Mouse (Mus musculus) ES-E14 (cell line): ENCODE measurements around the gene Smyd3.

Experiments used
- CHD2 ChIP-seq: IDR thresholded peaks from 2 replicates; pipeline ENCODE4 v1.6.1; 2014; ENCODE audit warnings: mild to moderate bottlenecking, low read depth, low read length, inconsistent platforms
- MAFK ChIP-seq: IDR thresholded peaks from 2 replicates; pipeline ENCODE4 v1.6.1; 2014; ENCODE audit warnings: mild to moderate bottlenecking, low read depth, low read length, inconsistent platforms; ENCODE audit not compliant: insufficient read depth
- ZC3H11A ChIP-seq: IDR thresholded peaks from 2 replicates; pipeline ENCODE4 v1.6.1; 2012; ENCODE audit warnings: low read depth, mild to moderate bottlenecking, inconsistent platforms, low read length, borderline replicate concordance
- ZNF384 ChIP-seq: IDR thresholded peaks from 2 replicates; pipeline ENCODE4 v1.6.1; 2012; ENCODE audit warnings: low read depth, low read length, inconsistent platforms

- TF ChIP-seq CHD2 (no peak), ZC3H11A (no peak), MAFK (no peak), ZNF384 (no peak)
These were observed 463.3 kb downstream of the Smyd3 start for GRCm38 (mm10) chr1:179054385-179055116.
